ENCODE assay signal across 15 mouse cellular contexts in the genomic region with DNA sequence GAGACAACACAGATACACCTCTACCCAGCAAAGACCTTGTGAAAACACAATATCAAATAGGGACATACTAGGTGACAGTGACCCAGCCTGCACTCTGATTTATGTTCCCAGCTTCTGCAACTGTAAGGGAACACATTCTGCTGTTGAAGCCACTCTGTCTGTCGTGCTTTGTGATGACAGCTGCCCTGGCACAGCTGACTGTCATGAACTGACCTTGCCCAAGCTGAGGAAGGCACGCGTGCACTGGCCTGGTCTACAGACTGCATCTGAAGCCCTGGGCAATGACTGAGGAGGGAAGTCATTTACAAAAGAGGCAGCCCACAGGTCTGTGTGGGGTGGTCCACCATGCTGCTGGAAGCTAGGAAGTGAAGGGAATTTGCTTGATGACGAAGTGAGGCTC.
"Had no signal": no experiment of that assay in that cellular context is flagged by ENCODE, and none has a peak within 500 bp of the region (broad histone marks: within the 10 kb centered on the region; RNA-seq: fewer than 3 reads in every experiment).

No protein-coding gene starts in this region.

- H3K4me3 ChIP-seq: layer of hippocampus, adult 2 months; limb, embryonic 13.5 days; midbrain, embryonic 12.5 days; neural tube, embryonic 13.5 days; stomach, embryonic 15.5 days had no signal

- H3K9me3 ChIP-seq: limb, embryonic 13.5 days; midbrain, embryonic 12.5 days; neural tube, embryonic 13.5 days; stomach, embryonic 15.5 days had no signal

- ATAC-seq: midbrain, embryonic 16.5 days had no signal

- H3K27ac ChIP-seq: layer of hippocampus, adult 2 months; limb, embryonic 13.5 days; liver, embryonic 14.5 days; midbrain, embryonic 12.5 days; neural tube, embryonic 13.5 days; stomach, embryonic 15.5 days had no signal

- DNase-seq: kidney, postnatal 10 days; kidney, postnatal 4 days; left cerebral cortex, postnatal 4 days; lung, adult 18-20 months; retina, postnatal 1 day; right cerebral cortex, postnatal 14 days; thymus, adult 2 months; thymus, postnatal 25 days had no signal

- H3K4me2 ChIP-seq: limb, embryonic 13.5 days; midbrain, embryonic 12.5 days; neural tube, embryonic 13.5 days; stomach, embryonic 15.5 days had no signal

- H3K9ac ChIP-seq: limb, embryonic 13.5 days; liver, embryonic 14.5 days; midbrain, embryonic 12.5 days; neural tube, embryonic 13.5 days; stomach, embryonic 15.5 days had no signal

- H3K36me3 ChIP-seq: midbrain, embryonic 12.5 days; neural tube, embryonic 13.5 days; stomach, embryonic 15.5 days had no signal

- H3K27me3 ChIP-seq: limb, embryonic 13.5 days; midbrain, embryonic 12.5 days; neural tube, embryonic 13.5 days; stomach, embryonic 15.5 days had no signal

- H3K4me1 ChIP-seq: limb, embryonic 13.5 days; midbrain, embryonic 12.5 days; neural tube, embryonic 13.5 days; stomach, embryonic 15.5 days had no signal
